Mouse (Mus musculus): Measurements from ENCODE around the gene Wfdc12. TPM values are rescaled to one million over a fixed set of nuclear protein-coding genes. Genes with fewer than 3 reads are reported as not detected.
A peak's percentile ranks its signal among the peaks of the same experiment; 100 is the strongest.
"Not testable (repeated sequence)": the region's sequence is repeated elsewhere in the genome, so short reads cannot be mapped to it uniquely, and the experiment has no call there.

Wfdc12 gene
- total RNA-seq (2021) = 1.1 TPM in 1 of 2 replicates, not detected in the other
- long read RNA-seq, experiment 1 = 0 reads
- long read RNA-seq, experiment 2 = 0 reads

DNA sequence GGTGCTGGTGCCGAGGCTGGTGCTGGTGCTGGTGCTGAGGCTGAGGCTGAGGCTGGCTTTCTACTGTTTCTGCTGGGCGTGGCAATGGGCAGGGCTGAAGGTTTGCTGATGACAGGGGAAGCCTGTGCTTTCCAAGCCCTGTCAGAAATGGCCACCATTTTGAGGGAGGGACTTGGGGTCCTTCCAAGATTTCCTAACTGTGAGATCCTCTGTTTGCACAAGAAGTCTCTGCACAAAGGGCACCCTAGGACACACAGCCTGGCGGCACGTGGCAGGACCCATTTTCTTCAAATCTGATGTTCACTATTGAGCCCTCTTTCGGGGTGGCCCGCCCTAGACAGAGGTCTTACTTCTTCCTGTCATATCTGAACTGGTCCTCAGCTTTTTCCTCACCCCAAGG, at the start of gene Wfdc12:
Gene Wfdc12 (minus strand): TSS at position 33 of the 400 bp plus-strand sequence.
- DNase-seq = peak; percentile 41

DNA sequence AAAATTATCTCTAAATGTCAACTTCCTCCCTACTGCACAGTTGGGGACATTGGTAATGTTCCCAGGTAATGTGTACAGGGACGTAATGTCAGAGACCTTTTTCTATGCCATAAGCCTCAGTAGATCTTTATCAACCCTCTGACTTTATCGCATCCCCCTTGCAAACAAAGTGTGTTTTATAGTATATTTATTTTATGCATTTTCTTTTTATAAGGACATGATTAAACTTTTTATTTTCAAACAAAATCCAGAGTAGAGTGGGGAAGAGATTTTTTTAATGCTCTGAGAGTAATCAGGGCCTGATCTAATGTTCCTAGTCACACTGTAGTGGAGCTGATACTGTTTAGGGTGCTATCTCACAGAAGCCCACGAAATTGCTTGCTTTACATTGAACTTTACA, 48.0 kb upstream of the Wfdc12 start, which contains the start of gene Svs2:
Gene Svs2 (minus strand): TSS at position 101 of the 400 bp plus-strand sequence.
- DNase-seq = no peak

GRCm38 (mm10) chr2:164232671-164233070, 42.3 kb upstream of the Wfdc12 start:
- DNase-seq = no peak

GRCm38 (mm10) chr2:164228361-164229070, 38.1 kb upstream of the Wfdc12 start:
- peak; percentile 36 for DNase-seq

- DNase-seq = no peak
These were observed 31.1 kb upstream of the Wfdc12 start, which contains the start of gene Wfdc15b for GRCm38 (mm10) chr2:164221522-164221921. TSS of gene Wfdc15b (minus strand) at chr2:164221660.

DNA sequence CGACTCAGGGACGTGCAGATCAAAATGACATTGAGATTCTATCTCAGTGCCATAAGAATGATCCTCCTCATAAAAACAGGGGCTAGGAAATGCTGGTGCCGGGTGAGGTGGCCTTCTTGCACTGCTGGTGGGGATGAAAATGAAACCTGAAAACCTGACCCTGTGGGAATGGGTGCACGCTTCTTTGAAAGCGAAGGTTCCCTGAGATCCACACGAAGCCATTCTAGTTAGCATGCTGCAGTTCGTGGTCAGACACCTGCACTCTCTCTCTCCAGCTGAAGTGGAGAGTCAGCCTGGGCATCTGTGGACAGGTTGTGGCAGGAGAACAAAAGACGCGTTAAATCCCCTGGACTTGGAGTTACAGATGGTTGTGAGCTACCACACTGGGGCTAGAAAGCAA, 28.9 kb upstream of the Wfdc12 start:
- no peak for DNase-seq

DNA sequence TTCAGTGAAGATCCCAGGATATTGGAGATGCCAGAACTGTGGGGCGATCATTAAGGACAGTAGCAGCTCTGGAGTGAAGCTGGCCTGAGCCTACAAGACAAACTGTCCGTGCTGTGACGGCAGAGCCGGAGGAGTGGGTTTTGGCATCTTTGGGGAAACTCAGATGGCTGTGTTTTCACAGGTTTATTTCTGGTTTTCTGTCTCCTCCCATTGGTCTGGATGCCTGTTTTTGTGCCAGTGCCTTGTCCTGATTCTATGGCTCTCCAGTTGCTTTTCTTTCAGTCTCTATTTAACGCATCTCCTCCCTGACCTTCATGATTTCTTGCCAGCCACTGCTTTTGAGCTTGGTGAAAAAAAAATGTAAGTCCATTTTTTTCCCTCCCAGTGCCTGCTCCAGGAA, 22.3 kb upstream of the Wfdc12 start:
- no peak for DNase-seq

DNA sequence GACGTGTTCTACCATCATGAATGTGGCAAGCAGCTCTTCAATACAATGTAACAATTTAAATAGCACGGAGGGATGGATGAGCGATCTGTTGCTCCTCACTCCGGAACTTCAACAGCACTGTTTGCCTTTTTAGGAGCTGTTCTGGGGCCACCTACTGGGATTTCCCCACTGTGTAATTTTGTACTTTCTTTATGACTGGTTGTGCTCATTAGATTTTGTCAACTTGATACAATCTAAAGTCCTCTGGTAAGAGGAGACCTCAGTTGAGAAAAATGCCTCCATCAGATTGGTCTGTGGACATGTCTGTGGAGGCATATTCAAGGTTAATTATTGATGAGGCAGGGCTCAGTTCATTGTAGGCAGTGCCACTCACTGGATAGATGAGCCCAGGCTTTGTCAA, 20.5 kb upstream of the Wfdc12 start:
- DNase-seq = no peak

DNA sequence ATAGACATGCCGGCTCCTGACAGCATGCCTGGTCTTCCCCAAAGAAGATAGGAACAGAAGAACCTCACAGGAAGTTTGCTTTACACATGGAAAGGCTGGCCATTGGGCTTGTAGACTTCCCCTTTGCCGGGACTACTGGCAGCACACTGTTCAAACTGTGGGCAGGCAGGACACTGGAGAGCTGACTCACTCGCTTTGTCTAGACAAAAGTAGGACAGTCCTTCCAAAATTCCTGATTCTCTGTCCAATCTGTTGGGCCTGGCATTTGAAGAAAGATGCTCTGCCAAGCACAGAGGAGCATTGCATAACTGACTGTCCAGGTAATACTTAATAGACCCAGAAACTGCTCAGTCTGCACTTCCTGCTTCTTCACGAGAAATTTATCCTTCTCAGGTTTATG, 16.3 kb upstream of the Wfdc12 start:
- DNase-seq = no peak

- DNase-seq = not testable (repeated sequence)
These were observed 15.6 kb upstream of the Wfdc12 start for GRCm38 (mm10) chr2:164206011-164206410.

- DNase-seq = no peak
These were observed 9.4 kb upstream of the Wfdc12 start, which contains the start of gene Wfdc15a for GRCm38 (mm10) chr2:164199626-164200327. TSS of gene Wfdc15a (minus strand) at chr2:164200130.

DNA sequence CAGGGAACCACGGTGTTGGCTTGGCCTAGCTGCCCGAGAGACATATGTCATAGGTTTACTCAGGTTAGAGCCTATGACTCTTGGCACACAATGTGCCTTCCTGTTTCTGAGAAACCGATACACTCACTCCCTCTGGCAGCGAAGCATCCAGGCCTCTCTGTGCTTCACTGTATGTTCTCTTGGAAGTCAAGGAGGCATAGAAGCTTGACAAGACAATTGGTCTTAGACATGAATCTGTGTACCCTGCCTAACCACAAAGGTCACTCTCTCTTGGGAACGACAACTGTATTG, 6.2 kb upstream of the Wfdc12 start:
- no peak for DNase-seq

DNA sequence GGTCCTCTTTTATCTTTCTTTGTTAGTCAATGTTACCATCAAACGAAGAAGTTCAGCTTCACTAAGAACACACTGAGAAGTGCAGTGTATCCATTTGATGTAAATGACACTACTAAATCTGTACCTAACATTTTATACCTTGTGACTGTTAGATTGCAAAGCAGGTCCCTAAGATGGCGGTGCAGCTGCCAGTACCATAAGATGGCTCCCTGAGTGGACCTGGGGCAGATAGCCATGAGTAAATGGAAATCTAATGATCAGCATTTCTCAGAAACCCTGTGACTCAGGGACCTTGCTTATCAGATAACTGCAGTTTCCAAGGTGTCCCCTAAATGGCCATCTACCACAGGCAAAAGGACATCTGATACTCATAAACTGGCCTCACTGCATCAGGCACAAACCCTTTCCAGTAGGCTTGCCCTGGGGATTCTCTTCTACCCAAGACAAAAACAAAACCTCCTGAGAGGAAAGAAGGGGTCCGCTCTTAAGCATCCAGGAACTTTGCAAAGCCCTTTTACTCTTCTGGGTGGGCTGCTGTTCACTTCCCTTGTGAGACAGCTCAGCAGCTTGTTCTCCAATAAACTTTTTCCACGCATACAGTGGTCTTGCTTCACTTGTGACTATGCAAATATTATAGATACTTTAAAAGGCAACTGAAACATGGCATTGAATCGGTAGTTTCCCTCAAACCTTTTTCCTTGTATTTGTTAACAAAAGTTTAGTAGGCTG, 5.7 kb upstream of the Wfdc12 start:
- no peak for DNase-seq

- DNase-seq = peak; percentile 46
These were observed 4.7 kb upstream of the Wfdc12 start for GRCm38 (mm10) chr2:164194959-164195630.

GRCm38 (mm10) chr2:164192279-164192678, 1.9 kb upstream of the Wfdc12 start:
- DNase-seq = no peak

DNA sequence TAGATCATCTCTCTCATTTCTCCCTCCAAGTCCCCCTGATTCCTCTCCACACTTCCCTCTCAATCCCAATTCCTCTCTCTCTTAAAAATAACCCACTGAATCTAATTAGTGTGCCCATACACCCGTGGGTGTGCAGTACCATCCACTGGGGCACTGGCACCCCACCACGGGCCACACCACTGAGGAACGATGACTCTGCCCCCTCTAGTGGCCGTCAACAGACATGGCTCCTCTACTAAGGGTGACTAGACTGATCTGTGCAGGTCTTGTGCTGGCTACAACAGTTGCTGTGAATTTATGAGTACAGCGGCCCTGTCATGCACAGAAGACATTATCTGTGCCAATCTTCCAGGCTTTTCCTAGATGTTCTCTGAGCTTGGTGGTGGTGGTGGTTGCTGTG, 1.7 kb downstream of the Wfdc12 start:
- peak; percentile 19 for DNase-seq

GRCm38 (mm10) chr2:164184145-164184719, 6.2 kb downstream of the Wfdc12 start:
- no peak for DNase-seq

- DNase-seq = no peak
These were observed 7.1 kb downstream of the Wfdc12 start for GRCm38 (mm10) chr2:164183340-164183739.

- DNase-seq = no peak
These were observed 7.6 kb downstream of the Wfdc12 start, which contains the start of gene Wfdc5 for GRCm38 (mm10) chr2:164182692-164183255. TSS of gene Wfdc5 (minus strand) at chr2:164182742.

- DNase-seq = no peak
These were observed 9.6 kb downstream of the Wfdc12 start for GRCm38 (mm10) chr2:164180770-164181169.

- peak; percentile 66 for DNase-seq
These were observed 10.3 kb downstream of the Wfdc12 start for GRCm38 (mm10) chr2:164180124-164180523.

DNA sequence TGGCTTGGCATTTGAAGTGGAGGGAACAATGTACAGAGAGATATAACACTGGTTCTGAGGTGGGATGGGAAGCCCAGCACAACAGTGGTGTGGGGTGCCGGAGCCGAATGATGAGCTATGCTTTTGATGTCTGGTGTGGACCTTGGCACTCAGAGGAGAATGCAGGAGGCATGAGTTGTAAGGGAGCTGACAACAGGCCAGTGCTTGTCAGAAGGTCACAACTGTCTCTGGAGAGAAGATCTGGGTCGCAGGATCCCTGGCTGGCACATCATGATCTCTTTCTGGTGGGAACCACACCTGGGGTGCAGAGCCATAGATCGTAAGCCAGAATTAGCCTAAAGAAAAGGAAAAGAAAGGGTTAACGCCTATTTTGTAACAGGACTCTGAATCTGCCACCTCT, 12.6 kb downstream of the Wfdc12 start:
- peak; percentile 44 for DNase-seq
